Mouse (Mus musculus) gastrocnemius, postnatal 36 days (tissue): ENCODE data around the gene Slc25a44. TPM values are rescaled to one million over a fixed set of nuclear protein-coding genes. Genes with fewer than 3 reads are reported as not detected.
"Not testable (repeated sequence)": the region's sequence is repeated elsewhere in the genome, so short reads cannot be mapped to it uniquely, and the experiment has no call there.

Source experiments
- DNase-seq, 2 experiments: peaks; one replicate each; pipeline ENCODE4 v3.0.0; 2022
- intact Hi-C: fragments of 180-260 bp; cut with DNase I; formaldehyde crosslinking; loops from one replicate; pipeline ENCODE4 v1.15.1; 2025
- total RNA-seq, 2 experiments: library from RNA; stranded (reverse); gene quantifications; 2 replicates each; pipeline ENCODE4 v1.2.3; 2021

The Slc25a44 gene
- total RNA-seq, 2 experiments from 2014 or later: 13.0 to 15.6 TPM

DNA sequence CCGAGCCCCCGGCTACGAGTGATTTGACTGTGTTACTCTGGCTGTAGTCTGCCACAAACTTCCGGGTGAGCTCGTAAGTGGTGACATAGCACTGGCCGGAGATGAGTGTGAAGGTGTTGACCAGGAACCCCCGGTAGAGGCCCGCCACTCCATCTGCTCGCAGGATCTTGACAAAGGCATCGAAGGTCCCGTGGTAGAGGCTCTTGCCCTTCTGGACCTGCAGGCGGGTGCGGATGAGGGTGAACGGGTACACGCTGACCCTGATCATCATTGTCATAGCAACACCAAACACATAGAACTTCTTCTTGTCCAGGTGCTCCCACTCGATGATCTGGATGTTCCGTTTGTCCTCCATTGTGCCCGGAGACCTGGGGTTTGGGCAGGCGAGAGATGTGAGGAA, 4.2 kb downstream of the Slc25a44 start:
- DNase-seq: no peak

DNA sequence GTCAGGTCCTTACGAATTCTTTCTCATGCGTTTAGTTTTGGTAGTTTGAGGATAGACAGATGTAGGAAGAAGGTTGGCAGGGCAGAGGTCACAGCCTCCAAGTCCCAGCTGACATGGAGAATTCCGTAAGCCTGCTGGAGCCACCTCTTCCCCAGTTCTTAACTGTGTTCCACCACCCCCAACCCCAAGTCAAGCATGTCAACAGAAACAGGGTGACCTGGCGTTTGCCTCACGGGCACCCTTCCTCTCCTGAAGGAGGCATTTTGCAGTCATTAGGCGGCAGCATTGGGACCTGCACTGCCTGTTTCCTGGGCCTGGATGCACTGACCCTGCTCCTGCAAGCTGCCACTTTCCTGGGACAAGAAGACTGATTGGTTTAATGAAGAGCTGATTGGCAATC, 6.9 kb downstream of the Slc25a44 start:
- intact Hi-C loops: no loop called here
- no peak for DNase-seq

More for the DNA sequence above, 4.2 kb downstream of the Slc25a44 start:
- intact Hi-C loops: no loop called here

DNA sequence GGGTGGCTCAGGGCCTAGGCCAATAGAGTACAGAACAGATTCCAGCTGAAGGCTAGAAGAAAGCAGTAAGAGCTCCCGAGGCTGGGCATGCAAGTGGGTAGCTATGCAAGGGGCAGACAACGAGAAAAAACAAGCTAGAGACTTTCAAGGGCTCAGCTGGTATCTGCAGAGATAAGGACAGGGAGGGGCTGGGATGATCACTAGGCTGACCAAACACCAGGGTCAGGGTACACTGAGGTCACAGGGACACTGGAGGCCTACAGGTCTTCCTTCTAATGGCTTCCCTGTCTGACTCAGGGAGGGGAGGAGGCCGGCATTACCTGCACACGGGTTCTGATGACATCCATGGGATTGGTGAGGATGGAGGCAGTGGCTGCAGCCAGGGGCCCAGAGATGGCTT, 9.3 kb downstream of the Slc25a44 start:
- DNase-seq: no peak
- intact Hi-C loops: no loop called here

DNA sequence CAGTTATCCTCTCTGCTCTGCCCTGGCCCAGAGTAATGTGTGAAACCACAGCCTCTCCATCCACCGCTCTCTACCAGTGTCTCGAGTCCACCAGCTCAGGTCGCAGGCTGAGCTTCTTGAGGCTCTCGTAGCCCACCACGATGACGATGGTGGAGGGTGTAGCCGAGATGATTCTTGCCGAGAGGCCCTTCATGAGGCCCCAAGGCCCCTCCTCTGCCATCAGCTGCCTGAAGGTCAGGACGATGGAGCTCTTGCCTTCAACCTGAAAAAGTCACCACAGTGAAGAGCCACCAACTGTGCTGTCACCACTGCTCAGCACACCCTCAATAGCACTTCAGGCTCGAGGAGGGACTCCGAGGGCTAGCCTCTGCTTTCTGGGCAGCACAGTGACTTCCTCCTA, 12.3 kb downstream of the Slc25a44 start:
- intact Hi-C loops: no loop called here

DNA sequence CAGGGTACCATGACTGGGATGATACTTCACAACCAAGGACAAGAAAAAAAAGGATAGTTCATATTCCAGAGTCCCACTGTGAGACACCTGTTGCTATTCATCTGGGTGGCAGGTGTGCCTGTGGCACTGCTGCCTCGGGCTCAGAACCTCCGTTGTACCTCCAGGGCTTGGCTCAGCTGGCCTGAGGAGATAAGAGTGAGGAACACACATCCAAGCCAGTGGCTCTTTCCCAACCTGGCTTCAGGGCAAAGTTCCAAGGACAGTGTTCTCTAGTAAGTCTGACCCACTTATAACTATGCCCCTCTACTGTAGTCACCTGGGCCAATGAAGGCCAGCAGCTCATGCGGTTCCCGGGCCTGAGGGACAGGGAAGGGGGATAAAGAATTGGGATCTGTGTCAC, 13.3 kb downstream of the Slc25a44 start:
- no peak for DNase-seq

More for the DNA sequence above, 12.3 kb downstream of the Slc25a44 start:
- DNase-seq: no peak

DNA sequence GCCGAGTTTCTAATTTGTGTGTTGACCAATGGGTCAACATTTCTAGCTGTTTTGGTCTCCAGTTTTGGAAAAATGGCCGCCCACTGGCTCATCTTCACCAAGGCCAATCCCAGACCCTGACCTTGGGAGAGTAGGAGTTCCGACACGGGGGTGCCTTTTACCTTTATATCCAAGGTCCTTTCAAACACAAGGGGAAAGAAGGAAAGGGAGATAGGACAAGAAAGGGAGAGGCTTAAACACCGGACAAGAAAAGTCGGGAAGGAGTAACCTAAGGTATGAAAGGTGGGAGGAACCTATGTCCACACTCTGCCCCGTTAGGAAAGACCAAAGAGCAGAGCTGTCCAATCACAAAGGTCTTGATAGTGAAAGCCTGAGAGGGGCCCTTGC, 14.3 kb downstream of the Slc25a44 start:
- no peak for DNase-seq
- intact Hi-C loops: loop anchor here (2.0 kb wide), 1 partner anchor 14 kb away; the partner anchor contains the start of gene Slc25a44

More for the DNA sequence above, 13.3 kb downstream of the Slc25a44 start:
- intact Hi-C loops: loop anchor here (2.0 kb wide), 1 partner anchor 13 kb away; the partner anchor contains the start of gene Slc25a44

DNA sequence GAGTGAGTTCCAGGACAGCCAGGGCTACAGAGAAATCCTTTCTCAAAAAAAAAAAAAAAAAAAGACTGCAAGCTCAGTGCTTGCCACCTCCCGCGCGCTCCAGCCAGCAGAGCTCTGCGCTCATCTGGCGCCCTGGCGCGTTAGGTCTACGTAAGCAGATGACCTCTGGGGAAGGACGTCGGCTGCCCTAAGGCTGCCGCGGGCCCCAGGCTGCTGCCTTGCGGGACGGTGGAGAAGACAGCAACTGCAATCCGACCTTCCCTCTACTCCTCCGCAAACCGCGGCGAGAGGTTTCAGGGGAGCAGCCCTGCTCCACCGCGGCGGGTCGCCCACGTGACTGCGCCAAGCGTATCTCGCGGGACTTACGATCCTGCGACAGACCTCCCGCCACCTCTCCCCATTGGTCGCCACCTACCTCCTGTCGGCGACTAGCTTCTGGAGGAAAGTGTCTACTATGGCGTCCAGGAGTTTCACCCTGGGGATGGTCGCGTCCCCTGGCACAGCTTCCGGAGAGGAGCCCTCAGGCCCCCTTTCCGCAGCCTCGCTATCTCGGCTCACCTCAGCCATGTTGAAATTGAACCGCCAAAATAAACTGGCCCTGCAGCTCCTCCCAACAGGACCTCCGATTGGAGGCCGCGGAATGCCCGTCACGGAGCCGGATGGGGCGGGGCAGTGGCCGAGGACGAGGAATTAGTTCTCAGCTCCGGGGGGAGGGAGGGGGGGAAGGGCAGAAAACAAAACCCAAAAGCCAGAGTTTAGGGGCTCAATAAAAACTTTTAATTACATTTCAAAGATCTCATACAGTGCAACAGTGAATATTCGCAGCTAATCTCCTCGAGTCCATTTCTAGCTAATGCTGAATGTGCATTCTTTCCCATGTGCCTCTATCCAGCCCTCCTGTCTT, 14.9 kb downstream of the Slc25a44 start, which contains the start of gene Pmf1:
Gene Pmf1 (minus strand): TSS at position 591 of the 904 bp plus-strand sequence.
- intact Hi-C loops: loop anchor here (2.0 kb wide), 2 partner anchors 15 to 117 kb away; partner anchors contain the start of gene Slc25a44
- peak; percentile 91 to 92 for DNase-seq

DNA sequence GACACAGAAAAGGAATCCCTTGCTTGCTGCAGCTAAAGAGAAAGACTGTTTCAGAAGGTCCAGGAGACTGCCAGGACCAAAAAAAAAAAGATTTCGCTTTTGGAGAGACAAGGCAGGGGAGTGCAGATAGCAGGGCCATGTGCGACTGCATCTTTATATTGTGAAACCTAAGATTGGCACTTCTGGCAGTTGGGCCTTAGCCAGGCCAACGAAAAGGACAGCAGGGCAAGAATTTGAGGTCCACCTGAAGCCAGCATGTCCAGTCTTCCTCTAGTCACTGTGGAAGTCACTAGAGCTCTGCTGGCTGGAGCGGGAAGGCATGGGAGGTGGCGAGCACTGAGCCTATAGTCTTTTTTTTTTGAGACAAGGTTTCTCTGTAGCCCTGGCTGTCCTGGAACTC, 16.0 kb downstream of the Slc25a44 start:
- intact Hi-C loops: loop anchor here (1.0 to 2.0 kb wide), 2 partner anchors 58 to 118 kb away; no protein-coding TSS in a partner anchor
- DNase-seq: no peak

DNA sequence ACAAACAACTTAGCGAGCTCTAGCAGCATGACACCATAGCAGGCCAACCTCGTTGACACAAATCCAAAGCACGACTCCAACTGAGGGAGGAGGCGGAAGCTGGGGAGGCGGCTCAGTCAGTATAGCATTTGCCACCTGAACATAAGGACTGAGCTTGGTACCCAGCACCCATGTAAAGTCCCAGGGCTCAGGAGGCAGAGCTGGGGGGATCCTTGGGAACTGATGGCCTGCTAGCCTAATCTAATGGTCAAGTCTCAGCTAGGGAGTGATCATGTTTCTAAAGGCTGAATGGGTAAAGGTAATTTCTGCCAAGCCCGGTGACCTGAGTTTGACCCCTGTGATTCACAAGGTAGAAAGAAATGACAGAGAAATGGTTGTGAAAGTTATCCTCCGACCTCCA, 17.4 kb downstream of the Slc25a44 start:
- no peak for DNase-seq
- intact Hi-C loops: no loop called here

DNA sequence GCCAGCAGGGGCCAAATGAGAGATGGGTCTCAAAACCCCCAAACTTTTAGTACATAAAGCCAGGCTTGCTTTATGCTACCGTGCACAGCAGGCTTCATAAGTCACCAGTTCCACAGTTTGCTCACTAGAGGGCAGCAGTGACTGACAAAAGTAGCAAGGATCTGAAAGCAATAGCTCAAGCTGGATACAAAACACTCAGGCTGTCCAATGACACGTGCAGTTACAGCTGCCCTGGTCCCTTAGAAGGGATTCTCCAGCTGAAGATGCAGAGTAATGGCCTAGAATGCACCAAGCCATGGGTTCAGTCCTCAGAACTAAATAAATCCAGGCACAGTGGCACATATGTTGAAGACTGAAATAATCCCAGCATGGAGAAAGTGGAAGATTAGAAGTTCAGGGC, 17.8 kb downstream of the Slc25a44 start:
- intact Hi-C loops: no loop called here
- peak in 1 of 2 experiments; percentile 35 for DNase-seq

DNA sequence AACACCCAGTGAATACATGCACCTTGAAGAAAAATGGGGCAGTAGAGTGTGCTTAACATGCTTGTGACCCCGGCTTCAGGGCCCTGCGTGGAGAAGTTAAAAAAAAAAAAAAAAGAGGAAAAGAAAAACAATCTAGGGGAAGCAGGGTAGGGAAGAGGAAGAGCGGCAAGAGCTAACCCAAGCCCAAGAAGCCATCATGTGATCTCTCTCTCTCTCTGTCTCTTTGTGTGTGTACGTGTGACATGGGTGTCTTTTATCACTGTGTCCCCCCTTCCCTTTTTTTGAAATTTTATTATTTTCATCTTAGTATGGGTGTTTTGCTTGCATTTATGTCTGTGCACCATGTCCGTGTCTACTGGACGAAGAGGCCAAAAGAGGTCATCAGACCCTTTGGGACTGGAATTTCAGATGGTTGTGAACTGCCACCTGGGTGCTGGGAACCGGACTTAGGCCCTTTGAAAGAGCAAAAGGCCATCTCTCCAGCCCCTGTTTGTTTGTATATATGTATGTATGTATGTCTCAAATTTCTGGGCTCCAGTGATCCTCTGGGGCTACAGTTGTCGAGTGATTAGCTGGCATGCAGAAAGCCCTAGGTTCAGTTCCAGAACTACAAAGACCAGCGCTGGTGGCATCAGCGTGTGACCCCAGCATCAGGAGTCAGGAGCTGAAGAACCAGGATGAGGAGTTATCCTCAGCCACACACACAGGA, 21.3 kb downstream of the Slc25a44 start:
- no peak for DNase-seq
- intact Hi-C loops: no loop called here

DNA sequence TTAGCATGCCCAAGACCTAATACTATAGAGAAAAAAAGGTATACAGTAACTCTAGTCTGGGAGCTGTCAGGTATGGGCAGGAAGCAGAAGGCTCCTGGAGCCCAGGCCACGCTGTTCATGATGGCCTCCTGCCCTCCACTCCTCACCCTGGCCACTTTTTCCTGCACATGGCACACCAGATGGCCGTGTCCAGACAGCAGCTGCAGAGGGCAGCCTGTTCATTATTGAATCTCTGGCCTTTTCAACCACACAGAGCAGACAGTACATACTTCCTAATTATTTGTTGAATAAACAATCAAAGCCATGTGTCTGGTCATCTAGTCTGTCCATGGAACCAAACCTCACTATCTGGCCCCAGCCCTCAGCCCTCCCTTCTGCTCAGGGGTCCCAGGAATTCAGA, 26.3 kb downstream of the Slc25a44 start:
- no peak for DNase-seq
- intact Hi-C loops: no loop called here

DNA sequence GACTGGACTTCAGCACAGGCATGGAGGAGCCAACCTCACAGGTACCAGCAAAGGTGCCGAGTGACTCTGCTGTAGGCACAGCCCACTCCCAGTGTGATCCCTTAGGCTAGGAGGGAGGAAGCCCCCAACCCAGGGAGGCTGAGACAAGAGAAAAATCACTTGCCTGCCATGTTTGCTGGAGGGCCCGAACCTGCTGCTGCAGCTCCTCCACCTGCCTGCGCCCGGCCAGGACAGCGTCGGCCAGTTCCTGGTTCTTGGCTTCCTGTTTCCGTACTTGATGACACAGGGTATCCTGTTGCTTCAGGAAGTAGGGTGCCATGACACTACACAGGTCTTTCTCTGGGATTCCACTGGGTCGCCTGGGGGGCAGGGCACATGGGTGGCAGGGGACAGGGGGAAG, 29.2 kb downstream of the Slc25a44 start:
- no peak for DNase-seq
- intact Hi-C loops: no loop called here

DNA sequence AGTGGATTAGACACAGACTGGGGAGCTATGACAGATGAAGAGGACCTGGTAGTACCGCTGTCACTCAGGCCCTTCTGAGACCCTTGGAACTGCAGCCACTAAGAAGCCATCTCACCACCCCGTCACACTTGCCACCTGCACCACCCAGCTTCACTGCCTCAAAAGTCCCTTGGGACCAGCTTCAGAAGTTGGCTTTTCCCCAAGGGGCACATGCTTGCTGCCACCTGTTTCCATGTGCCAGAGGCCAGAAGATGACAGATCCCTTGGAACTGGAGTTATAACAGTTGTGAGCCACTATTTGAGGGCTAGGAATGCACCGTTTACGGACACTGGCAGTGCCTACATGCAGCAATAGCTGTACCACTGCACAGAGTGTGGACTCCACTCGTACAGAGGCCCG, 29.7 kb downstream of the Slc25a44 start:
- intact Hi-C loops: no loop called here
- DNase-seq: no peak

DNA sequence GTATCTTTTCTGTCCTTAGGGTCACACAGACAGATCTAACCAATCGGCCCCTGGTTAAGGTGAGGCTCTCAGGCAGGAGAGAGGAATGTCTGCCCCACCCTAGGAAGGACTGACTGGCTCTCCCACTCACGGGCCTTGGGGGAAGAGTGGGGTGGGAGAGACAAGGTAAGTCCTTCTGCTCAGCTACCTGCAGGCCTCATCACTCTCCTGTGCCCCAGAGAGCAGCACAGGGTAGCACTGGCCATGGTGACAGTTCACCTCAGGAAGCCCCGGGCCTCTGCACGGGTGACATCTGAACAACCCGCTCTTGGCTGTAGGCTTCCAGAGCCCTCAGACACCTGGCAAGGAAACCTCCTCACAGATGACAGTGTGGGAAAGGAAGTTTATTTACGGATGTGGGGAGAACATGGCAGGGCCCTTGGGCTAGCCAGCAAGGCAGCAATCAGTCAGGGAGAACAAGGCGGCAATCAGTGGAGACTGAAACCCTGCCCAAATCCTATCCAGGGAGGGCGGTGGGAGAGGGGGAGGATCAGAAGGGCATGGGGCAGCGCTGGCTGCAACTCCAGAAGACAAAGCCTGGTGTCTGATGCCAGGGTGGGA, 31.1 kb downstream of the Slc25a44 start:
- intact Hi-C loops: no loop called here
- DNase-seq: no peak

DNA sequence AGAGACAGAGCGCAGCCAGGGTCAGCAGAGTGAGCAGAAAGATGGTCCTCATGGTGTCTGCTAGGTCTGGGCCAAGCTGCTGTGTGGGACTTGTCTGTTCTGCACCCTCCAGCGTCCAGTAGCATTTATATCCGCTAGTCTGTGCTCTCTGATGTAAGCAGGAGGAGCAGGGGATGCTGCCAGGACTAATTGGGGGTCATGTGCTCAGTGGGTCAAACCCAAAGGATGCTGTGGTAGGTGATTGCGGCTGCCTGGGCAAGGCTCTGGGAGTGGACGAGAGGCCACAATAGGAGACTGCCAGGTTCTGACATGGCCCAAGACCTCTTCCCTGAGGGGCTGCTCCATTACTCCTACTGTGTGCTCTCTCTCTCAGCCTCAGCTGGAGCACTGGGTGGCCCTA, 40.6 kb downstream of the Slc25a44 start, which contains the start of gene Bglap:
Gene Bglap (minus strand): TSS at position 101 of the 400 bp plus-strand sequence.
- DNase-seq: no peak
- intact Hi-C loops: no loop called here

DNA sequence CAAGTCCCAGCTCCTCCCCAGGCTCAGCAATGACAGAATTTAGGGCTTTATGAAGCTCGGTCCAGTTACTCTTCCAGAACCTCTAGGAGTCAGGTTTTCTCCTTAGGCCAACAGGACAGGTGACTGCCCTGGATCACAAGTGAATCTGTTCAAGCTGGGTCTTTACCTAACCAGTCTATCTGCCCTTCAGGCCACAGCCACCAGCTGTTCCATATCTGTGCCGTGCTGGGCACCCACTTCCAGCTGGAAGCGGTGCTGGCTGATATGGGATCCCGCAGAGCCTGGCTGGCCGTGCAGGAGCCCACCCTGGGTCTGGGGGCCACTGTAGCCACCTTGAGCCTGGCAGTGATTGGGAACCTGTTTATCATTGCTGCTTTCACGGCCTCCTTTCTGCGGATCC, 42.6 kb downstream of the Slc25a44 start:
- DNase-seq, intact Hi-C loops: not testable (repeated sequence)

DNA sequence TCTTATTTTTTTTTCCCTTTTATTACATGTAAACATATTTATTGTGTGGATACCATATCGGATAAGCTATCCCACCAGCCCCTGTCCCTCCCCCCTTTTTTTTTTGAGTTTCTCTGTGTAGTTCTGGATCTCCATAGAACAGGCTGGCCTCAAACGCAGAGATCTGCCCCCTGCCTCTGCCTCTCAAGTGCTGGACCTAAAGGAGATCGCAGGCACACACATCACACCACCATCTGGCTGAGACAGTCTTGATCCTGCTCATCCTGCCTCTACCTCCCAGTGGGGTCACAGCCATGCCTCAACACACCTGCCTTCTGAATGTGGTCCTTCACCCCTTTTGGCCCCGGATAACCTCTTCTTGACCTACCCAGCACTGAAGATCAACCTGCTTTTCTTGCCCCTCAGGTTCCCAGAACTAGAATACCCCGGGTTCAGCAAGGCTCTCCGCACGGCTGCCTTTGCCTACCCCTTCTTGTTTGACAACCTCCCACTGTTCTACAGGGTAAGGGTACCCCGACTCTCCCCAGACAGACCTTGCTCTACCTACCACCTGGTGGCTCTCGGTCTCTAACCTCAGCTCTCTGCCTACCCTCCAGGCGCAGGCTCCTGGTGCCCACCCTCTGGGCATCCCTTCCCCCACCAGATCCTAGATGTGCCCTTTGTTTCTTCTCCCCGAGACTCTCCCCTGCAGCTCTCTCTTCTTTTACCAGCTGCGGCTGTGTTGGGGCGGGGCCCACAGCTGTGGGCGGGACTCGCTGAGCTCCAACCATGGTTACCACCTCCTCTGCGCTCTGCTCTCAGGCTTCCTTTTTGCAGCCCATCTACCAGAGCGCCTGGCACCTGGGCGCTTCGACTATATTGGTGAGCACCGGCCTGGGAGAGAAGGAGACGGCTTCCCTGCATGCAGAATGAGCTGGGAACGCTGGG, 43.3 kb downstream of the Slc25a44 start:
- intact Hi-C loops, DNase-seq: not testable (repeated sequence)

DNA sequence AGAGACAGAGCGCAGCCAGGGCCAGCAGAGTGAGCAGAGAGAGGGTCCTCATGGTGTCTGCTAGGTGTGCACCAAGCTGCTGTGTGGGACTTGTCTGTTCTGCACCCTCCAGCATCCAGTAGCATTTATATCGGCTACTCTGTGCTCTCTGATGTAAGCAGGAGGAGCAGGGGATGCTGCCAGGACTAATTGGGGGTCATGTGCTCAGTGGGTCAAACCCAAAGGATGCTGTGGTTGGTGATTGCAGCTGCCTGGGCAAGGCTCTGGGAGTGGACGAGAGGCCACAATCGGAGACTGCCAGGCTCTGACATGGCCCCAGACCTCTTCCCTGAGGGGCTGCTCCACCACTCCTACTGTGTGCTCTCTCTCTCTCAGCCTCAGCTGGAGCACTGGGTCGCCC, 46.3 kb downstream of the Slc25a44 start, which contains the start of gene Bglap2:
Gene Bglap2 (minus strand): TSS at position 101 of the 400 bp plus-strand sequence.
- DNase-seq, intact Hi-C loops: not testable (repeated sequence)
